Mouse (Mus musculus) erythroblast, adult 5-6 weeks (primary cell): ENCODE results near the gene Cdk10. TPM values are rescaled to one million over a fixed set of nuclear protein-coding genes. Genes with fewer than 3 reads are reported as not detected.
A peak's percentile ranks its signal among the peaks of the same experiment; 100 is the strongest.
"Not testable (repeated sequence)": the region's sequence is repeated elsewhere in the genome, so short reads cannot be mapped to it uniquely, and the experiment has no call there.

Experiments used
- ATAC-seq: replicated peaks from 2 replicates; pipeline ENCODE4 v1.8.0; 2016; ENCODE audit warnings: moderate number of reproducible peaks, mild to moderate bottlenecking, moderate TSS enrichment, inconsistent platforms; ENCODE audit not compliant: poor library complexity, low FRiP score, severe bottlenecking
- total RNA-seq, 2 experiments: library from RNA; stranded (forward) in 1 of 2; stranded (reverse) in 1 of 2; fragments of 150-400 nt in 1 of 2; fragments of 200-764, 138-1000 nt in 1 of 2; gene quantifications; 2 replicates each; pipeline versions ENCODE4 v1.2.3 to v1.2.4; 2015 to 2017; ENCODE audit warnings: low replicate concordance in 2 of 2

Cdk10 gene
- 3.1 and 5.6 TPM in 2 replicates for total RNA-seq (2015; ENCODE audit: low replicate concordance)
- 3.0 and 7.5 TPM in 2 replicates for total RNA-seq (2017; ENCODE audit: low replicate concordance)

DNA sequence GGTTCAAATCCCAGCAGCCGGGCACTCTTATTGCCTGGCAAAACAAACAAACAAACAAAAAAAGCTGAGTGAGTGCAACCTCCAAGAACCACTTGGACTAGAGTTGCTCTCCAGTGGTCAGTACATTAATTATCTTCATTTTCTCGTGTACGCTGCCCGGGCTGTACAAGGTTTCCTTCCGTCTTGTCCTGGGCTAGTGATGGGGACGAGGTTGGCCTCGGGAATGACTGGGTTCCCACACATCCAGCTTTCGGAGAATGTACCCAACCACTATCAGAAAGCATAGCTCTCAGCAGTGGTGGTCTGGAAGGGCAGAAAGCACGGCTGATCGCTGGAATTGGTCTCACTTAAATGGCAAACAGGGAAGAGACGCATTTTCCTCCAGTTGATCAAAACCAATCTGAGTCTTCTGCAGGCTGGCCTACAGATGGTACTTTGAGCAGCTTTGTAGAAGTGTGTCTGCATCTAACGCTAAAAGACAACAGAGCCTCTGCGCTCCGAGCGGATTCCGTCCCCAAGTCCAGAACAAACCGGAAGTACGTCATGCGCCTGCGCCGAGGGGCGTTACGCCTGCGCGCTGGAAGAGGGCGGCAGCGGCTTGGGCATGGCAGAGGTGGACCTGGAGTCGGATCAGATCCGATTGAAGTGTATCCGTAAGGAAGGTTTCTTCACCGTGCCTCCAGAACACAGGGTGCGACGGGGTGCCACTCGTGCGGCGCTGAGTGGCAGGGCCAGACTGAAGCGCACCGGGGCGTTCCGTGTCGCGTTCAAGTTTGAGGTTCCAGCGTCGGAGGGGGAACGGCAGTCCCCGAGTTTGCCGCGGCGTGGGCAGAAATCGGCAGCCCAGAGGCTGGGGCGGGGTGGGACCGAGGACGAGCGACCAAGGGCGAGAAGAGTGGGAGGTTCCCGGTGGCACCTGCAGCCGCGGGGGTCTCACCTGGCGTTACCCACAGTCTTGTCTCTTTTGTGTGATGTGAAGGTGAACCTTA, at the start of gene Cdk10:
TSS of gene Cdk10 (plus strand) at position 565 of the 989 bp plus-strand sequence.
- peak; percentile 98 for ATAC-seq

GRCm38 (mm10) chr8:123181391-123181790, 43.3 kb upstream of the Cdk10 start:
- no peak for ATAC-seq

DNA sequence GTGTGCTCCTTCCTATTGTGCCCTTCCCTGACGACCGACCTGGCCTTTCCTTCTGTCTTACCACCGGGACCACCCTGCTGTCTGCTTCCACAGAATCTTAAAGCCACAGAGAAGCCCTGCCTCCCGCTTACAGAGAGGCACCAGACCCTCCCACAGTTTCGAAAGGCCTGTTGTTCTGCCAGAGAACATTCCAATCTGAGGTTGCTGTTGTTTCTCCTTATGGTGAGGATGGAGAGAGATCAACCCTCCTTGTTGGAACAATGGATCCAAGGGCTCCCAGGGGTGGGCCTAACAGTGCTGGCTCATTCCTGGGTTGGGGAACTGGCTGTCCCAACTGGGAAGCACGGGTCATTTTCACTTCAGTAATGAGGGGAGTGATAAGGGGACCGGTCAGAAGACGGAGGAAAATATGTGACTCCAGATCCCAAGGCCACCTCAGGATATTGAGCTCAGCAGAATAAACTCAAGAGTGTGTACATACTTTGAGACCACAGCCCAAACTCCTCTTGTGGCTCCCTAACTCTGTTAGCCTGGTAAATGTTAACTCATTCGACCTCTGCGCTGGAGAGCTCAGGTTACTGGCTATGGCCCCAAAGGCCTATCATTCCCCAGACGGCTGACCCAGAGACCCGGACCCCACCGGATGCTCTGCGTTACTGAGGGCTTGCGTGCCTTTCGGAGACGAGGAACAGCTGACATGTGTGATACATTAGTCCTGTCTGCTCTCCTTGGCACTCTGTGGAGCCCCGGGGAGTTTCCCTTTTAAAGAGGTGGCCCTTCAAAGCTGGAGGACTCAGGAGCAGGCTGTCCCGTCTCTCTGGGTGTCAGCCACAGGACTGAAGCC, 38.9 kb upstream of the Cdk10 start, which contains the start of gene Dpep1:
TSS of gene Dpep1 (plus strand) at position 677 of the 844 bp plus-strand sequence.
- ATAC-seq = no peak

GRCm38 (mm10) chr8:123188006-123188405, 36.6 kb upstream of the Cdk10 start:
- no peak for ATAC-seq

- no peak for ATAC-seq
Observed at GRCm38 (mm10) chr8:123188841-123189240, 35.8 kb upstream of the Cdk10 start.

- no peak for ATAC-seq
Observed at GRCm38 (mm10) chr8:123190678-123191077, 34.0 kb upstream of the Cdk10 start.

- ATAC-seq = no peak
Observed at GRCm38 (mm10) chr8:123191908-123192307, 32.7 kb upstream of the Cdk10 start.

DNA sequence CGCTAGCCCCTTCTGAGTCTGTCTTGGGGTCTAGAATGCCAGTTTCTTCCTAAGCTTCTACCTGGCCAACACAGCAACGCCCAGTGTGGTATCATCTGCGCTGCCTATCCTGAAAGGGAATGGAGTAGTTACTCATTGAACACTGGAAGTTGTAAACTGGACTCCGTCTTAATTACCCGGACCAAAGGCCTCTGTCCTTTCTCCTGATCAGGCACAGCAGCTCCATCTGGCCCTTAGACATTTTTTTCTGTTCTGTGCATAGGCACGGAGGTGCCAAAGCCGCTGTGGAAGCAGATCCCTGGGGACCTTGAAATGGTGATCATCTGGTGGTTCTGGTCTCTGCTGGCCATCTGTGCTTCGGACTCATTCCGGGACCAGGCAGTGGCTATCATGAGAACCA, 30.9 kb upstream of the Cdk10 start:
- no peak for ATAC-seq

GRCm38 (mm10) chr8:123197016-123197415, 27.6 kb upstream of the Cdk10 start:
- 0 out of 2 replicates have a peak, but pooled peaks have one; percentile 43 for ATAC-seq

GRCm38 (mm10) chr8:123199864-123200263, 24.8 kb upstream of the Cdk10 start:
- no peak for ATAC-seq

- ATAC-seq = peak; percentile 59
Observed at GRCm38 (mm10) chr8:123202288-123202687, 22.4 kb upstream of the Cdk10 start.

GRCm38 (mm10) chr8:123203571-123203970, 21.1 kb upstream of the Cdk10 start:
- no peak for ATAC-seq

DNA sequence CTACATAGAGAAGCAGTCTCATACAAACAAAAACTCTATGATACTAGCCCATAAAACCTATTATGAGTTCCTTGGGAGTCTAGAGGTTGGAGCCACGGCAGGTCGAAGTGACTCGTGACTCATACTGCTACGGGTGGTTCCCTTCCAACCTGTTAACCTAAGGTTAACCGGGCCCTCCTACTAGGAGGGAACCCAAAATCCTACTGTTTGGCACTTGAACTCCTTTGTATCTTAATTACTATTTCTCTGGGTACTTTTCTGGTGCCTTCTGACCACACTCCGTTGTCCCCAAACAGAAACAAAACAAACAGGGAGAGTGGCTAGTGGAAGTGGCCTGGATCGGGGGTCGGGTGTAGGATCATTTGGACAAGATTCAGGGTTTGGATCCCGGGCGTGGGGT, 12.8 kb upstream of the Cdk10 start:
- ATAC-seq = no peak

DNA sequence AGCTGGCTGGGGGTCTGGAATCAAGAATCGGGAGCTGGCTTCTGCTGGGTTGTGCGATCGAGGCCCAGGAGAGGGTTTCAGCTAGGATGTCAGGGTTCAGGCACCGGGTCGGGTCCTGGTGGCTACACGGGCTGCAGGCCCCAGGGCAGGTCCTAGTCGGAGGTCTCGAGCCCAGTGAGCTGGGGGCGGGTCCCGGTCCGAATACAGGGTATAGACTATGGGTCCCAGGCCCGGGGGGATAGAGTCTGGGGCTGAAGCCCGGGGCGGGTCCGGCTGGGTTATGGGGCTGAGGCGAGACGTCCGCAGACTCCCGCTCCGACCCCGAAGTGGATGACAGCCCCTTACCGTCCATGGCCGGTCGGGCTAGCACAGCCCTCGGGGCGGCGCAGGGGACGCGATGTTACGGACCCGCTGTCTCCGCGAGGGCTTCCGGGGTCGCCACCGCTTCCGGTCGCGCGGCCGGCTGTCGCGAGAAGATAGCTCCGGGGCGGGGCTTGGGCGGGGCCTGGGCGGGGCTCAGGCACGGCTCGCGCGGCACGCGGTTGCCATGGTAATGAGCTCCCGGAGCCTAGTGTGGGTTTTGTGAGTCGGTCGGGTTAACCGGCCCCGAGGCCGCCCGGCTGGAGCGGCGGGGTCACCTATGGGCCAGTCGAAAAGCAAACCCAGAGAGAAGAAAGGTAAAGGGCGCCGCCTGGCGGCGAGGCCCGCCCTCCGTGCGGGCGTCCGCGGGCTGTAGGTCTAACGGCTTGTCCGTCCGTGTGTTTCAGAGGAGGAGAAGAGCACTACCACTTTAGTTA, 12.1 kb upstream of the Cdk10 start, which contains the start of the genes Chmp1a and Spata33:
TSS of gene Chmp1a (minus strand) at position 443 of the 797 bp plus-strand sequence.
TSS of gene Spata33 (plus strand) at position 512 of the 797 bp plus-strand sequence.
- peak; percentile 85 for ATAC-seq

DNA sequence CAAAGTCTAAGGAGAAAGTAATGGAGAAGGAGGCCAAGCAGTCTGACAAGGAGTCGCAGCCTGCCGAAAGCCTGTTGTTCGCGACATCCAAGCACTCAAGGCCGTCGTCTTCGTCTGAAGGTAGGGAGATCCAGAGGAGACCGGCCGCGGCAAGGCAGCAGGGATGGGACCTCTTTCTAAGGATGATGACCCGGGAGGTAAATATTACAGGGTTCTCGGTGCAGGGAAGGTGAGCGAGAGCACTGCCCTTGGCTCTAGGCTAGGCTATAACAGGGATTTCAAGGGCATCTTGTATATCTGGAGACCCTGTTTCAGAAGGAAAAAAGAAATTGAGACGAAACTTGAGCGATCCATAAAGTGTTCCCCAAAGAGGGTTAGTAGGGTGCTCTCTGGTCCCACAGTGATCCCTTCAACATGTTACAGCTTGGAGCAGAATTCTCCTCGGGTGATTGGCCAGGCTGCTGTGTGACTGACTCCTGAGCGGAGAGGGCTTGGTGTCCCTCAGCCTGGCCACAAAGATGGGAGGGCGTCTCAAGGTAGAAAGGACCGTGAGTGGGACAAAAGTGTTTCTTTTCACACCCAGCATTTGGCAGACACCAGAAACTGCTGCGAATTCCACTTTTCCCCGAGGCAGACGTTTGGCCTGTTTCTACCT, 11.4 kb upstream of the Cdk10 start:
- ATAC-seq = peak; percentile 21

DNA sequence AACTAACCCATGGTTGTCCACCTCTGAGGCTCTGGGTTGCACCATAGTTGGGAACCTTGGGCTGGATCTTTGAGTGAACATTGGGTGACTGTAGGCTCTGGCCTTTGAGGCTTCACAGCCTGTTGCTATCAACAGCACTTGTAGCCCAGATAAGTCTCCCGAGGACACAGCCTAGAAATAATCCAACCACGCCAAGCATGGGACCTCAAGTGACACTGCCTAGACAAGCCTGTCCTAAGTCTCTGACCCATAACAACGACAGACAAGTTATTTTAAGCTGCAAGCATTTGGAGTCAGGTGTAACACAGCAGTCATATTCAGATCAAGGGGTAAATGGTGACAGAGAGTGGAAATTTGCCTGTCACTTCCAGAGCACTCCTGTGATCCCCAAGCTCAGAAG, 9.2 kb upstream of the Cdk10 start:
- ATAC-seq = no peak

GRCm38 (mm10) chr8:123220917-123221316, 3.7 kb upstream of the Cdk10 start:
- ATAC-seq = no peak

DNA sequence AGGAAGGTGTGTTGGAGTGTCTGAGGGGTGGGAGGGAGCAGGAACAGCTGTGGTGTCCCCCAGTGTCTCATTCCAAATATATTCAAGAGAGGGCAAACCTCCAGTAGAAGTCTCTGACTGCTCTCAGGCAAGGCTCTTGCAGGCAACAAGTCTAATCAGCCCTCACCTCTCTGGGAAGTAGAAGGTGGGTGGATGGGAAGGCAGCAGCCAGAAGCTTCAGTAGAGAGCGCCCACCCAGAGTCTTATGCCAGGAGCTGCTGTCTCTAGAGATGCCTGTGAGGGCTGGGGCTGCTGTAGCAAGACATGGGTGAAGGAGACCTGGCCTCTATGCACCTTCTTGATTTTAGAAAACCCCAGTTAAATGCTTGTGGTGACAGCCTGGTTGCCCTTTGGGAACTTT, 3.8 kb downstream of the Cdk10 start:
- ATAC-seq = no peak

- not testable (repeated sequence) for ATAC-seq
Observed at GRCm38 (mm10) chr8:123230326-123230725, 5.7 kb downstream of the Cdk10 start.
